Mouse (Mus musculus) bone marrow, adult 2 months (tissue): ENCODE results near the gene Prom1.

Experiments
- CTCF ChIP-seq: fragments of 200-500 bp; IDR thresholded peaks from 2 replicates; pipeline ENCODE4 v1.5.1; 2011; ENCODE audit warnings: low read length, control low read depth; ENCODE audit not compliant: control insufficient read depth, insufficient read depth
- POLR2A ChIP-seq: fragments of 200-500 bp; IDR thresholded peaks from 2 replicates; pipeline ENCODE4 v1.6.1; 2011; ENCODE audit warnings: low read depth, mild to moderate bottlenecking, control low read depth, low read length, borderline replicate concordance; ENCODE audit not compliant: control insufficient read depth

- TF ChIP-seq CTCF = no peak
- TF ChIP-seq POLR2A = no peak
These were observed 44.9 kb upstream of the Prom1 start for GRCm38 (mm10) chr5:44146437-44147332.
